Mouse (Mus musculus) intestine, embryonic 15.5 days (tissue): ENCODE measurements at regions not wholly inside any gene's neighbourhood (a gene's known extent, or its start where the extent isn't known, plus 50 kb on each side); places are given as distances from the start of the nearest gene placed in this dataset.

ENCODE experiments used
- ATAC-seq: fragments of 200-750 bp; cut with Nextera tagmentation; 2 replicates; pipeline ENCODE4 v1.8.0; 2017; ENCODE audit warnings: moderate TSS enrichment, moderate library complexity
- H3K27ac ChIP-seq: fragments of 300-500 bp; sonication (generic); 2 replicates; pipeline ENCODE4 v1.5.1; 2015; ENCODE audit warnings: mild to moderate bottlenecking, inconsistent platforms
- H3K27me3 ChIP-seq: fragments of 300-500 bp; sonication (generic); replicated peaks from 2 replicates; pipeline ENCODE4 v1.6.1; 2015; ENCODE audit warnings: inconsistent platforms
- H3K36me3 ChIP-seq: fragments of 300-500 bp; sonication (generic); 2 replicates; pipeline ENCODE4 v1.6.1; 2015; ENCODE audit warnings: inconsistent platforms
- H3K4me1 ChIP-seq: fragments of 300-500 bp; sonication (generic); replicated peaks from 2 replicates; pipeline ENCODE4 v1.6.1; 2015; ENCODE audit warnings: inconsistent platforms
- H3K4me2 ChIP-seq: fragments of 300-500 bp; sonication (generic); replicated peaks from 2 replicates; pipeline ENCODE4 v1.6.1; 2015; ENCODE audit warnings: mild to moderate bottlenecking, inconsistent platforms
- H3K4me3 ChIP-seq: fragments of 300-500 bp; sonication (generic); replicated peaks from 2 replicates; pipeline ENCODE4 v1.5.1; 2015; ENCODE audit warnings: inconsistent platforms
- H3K9ac ChIP-seq: fragments of 300-500 bp; sonication (generic); 2 replicates; pipeline ENCODE4 v1.6.1; 2015; ENCODE audit warnings: inconsistent platforms
- H3K9me3 ChIP-seq: fragments of 300-500 bp; sonication (generic); 2 replicates; pipeline ENCODE4 v1.6.1; 2016; ENCODE audit warnings: inconsistent platforms
- WGBS: fragments of 180-500 bp; shearing (Covaris S2); methylation state at CpG from one replicate; pipeline ENCODE4 v1.1.7; 2015; 5-methylcytosine and 5-hydroxymethylcytosine counted together

DNA sequence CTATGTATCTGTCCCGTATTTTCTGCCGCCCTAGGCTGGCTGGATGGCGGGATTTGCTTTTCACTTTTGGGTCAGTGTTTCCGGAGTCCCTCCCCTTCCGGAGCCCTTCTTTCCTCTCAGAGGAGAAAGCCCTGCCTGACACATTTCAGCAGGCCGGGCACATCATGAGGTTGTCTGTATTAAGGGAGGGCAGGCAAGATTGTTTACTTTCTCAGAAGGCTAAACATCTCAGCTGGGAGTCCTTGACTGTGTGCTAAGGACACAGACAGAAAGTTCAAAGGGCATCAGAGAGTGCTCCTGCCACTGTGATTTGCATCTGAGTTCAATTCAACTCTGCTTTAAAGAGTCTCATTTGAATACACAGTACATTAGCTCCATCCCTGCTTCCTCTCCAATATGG is 218.8 kb upstream of the Pard3b start:
- Histone ChIP-seq H3K4me3 (no peak overlapping the region), H3K9ac (no peak overlapping the region), H3K36me3 (no peaks in the 10 kb centered on the region), H3K4me1 (no peaks in the 10 kb centered on the region), H3K9me3 (no peaks in the 10 kb centered on the region), H3K4me2 (no peak overlapping the region), H3K27me3 (no peaks in the 10 kb centered on the region), H3K27ac (no peak overlapping the region)
- 39% methylated on average over 6 of the region's 6 CpGs for whole genome bisulfite sequencing
- ATAC-seq, result no peak

DNA sequence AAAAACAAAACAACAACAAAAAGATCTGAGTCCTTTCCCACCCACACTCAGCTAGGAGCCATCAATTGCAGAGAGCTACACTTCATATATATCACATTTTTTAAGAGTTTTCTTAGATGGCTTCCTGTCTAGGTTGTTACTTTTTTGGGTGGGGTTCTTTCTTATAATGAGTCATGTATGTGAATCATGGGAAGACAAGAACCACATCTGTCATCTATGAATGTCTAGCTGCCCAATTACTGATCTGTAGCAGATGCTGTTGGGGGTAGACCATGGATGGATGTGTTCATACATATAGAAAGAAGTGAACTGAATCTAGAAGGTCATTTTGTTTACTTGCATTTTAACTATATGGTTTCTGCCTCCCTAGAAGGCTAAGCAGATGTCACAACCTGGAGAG is 215.4 kb upstream of the Pard3b start:
- ATAC-seq, result no peak
- no peaks in the 10 kb centered on the region for H3K36me3 ChIP-seq
- no peaks in the 10 kb centered on the region for H3K9me3 ChIP-seq
- H3K4me2 ChIP-seq, result no peak overlapping the region
- H3K27ac ChIP-seq, result no peak overlapping the region
- no peak overlapping the region for H3K9ac ChIP-seq
- no peaks in the 10 kb centered on the region for H3K27me3 ChIP-seq
- H3K4me3 ChIP-seq, result no peak overlapping the region
- H3K4me1 ChIP-seq, result no peaks in the 10 kb centered on the region

DNA sequence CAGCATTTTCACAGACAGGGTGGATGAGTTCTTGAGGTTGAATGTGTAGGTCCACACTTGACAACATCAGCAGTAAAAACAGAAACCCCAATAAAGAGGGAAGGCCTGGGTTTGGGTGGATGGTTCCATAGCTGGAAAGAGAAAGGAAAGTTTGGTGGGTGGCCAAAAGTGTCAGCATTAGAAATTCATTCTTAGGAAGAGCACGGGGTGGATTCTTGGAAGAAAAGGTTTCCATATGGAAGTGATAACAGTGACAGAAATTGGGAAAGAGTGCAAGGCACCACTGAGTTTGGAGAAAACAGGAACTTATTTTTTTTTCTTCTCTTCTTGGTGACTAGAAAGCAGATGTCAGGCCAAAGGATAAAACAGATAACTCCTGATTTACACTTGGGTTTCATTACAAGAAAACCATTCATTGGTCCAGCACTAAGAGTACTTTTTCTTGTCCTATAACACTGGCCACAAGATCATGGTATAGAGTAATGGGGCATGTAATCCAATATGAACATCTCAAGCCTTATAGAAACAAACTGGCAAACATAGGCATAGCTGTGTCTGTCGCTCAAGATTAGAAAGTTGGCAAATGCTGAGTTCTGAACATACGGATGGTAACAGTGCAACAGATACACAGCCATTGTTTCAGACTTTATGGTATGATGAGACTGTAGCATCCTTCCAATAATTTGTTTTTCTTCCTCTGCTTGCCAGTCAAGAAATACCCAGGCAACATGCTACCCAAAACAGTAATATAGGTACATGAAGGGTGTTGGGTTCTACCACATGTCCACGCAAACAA is 209.7 kb upstream of the Pard3b start:
- Histone ChIP-seq H3K9me3 (no peaks in the 10 kb centered on the region), H3K9ac (no peak overlapping the region), H3K36me3 (no peaks in the 10 kb centered on the region), H3K4me3 (no peak overlapping the region), H3K4me1 (no peaks in the 10 kb centered on the region), H3K27me3 (no peaks in the 10 kb centered on the region), H3K4me2 (no peak overlapping the region), H3K27ac (no peak overlapping the region)
- WGBS, result 87% methylated on average over 4 of the region's 4 CpGs
- no peak for ATAC-seq

DNA sequence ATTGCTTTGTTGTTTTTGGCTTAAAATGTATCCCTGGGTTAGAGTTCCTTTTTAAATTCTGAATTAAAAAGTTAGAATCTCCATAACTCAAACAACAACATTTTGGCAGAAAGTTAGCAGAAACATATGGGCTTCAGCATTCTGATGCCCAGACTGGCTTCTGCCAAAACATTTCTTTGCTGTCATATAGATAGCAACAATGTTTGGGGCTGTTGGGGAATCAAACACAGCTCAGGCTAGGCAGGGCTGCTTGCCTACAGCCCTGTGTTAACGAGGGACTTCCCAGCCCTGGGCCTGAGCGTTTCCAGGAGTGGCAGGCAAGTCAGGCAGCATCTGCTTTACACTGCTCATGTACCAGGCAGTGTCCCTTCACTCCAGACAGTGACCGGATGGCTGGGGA is 201.0 kb upstream of the Pard3b start:
- 67% methylated on average over 3 of the region's 3 CpGs for WGBS
- Histone ChIP-seq H3K27me3 (no peaks in the 10 kb centered on the region), H3K27ac (no peak overlapping the region), H3K4me2 (no peak overlapping the region), H3K4me1 (no peaks in the 10 kb centered on the region), H3K36me3 (no peaks in the 10 kb centered on the region), H3K4me3 (no peak overlapping the region), H3K9ac (no peak overlapping the region), H3K9me3 (no peaks in the 10 kb centered on the region)
- ATAC-seq, result no peak

DNA sequence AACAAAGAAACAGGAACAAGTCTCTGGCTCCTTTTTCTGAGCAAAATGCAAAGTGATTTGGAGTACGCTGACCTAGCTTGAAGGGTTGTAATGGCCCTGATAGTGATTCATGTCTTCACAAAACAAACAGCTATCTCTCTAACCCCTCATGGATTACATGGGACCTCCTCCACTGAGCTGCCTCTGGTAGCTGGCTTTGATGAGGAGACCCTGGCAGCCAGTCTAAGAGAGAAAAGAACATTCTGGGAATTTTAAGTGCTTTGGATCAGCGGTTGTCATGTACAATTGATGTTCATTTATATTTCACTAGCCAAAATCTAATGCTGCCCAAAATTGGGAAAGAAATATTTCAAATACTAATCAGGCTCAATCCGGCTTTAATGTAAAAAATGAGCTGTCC is 177.2 kb upstream of the Pard3b start:
- Histone ChIP-seq H3K36me3 (no peaks in the 10 kb centered on the region), H3K27me3 (no peaks in the 10 kb centered on the region), H3K9ac (no peak overlapping the region), H3K9me3 (no peaks in the 10 kb centered on the region), H3K4me3 (no peak overlapping the region), H3K4me2 (no peak overlapping the region), H3K27ac (no peak overlapping the region), H3K4me1 (no peaks in the 10 kb centered on the region)
- WGBS, result 52% methylated on average over 3 of the region's 3 CpGs
- ATAC-seq, result 0 out of 2 replicates have a peak, but pooled peaks have one; percentile 23

DNA sequence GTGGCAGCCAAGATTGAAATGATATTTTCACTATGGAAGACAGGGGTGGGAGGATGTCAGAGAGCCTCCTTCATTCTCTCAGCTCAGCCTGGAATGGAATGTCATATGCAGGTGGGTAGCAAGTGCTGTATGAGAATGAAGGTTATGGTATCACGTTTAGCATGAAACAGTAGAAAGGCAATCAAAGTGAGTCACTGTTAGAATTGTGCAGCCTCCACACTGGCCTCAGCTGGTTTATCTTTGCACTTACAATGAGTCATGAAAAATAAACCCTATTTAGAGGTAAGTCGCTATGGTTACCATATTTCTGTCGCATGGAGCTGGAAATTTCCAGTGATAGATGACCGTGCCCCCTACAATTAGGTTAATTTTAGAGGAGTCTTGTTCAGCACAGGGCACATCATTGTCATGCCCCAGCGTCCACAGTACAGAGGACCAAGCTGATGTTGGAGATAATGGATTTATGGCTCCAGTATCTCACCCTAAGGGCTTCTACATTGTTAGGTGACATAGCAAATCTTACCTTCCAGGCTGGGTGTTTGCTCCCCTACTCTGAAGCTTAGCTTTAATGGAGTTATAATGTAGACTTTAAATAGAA is 167.9 kb upstream of the Pard3b start:
- no peak overlapping the region for H3K4me3 ChIP-seq
- no peaks in the 10 kb centered on the region for H3K4me1 ChIP-seq
- no peak overlapping the region for H3K9ac ChIP-seq
- no peak overlapping the region for H3K27ac ChIP-seq
- 53% methylated on average over 5 of the region's 5 CpGs for WGBS
- H3K9me3 ChIP-seq, result no peaks in the 10 kb centered on the region
- no peaks in the 10 kb centered on the region for H3K27me3 ChIP-seq
- H3K4me2 ChIP-seq, result no peak overlapping the region
- peak; percentile 77 for ATAC-seq
- H3K36me3 ChIP-seq, result no peaks in the 10 kb centered on the region

DNA sequence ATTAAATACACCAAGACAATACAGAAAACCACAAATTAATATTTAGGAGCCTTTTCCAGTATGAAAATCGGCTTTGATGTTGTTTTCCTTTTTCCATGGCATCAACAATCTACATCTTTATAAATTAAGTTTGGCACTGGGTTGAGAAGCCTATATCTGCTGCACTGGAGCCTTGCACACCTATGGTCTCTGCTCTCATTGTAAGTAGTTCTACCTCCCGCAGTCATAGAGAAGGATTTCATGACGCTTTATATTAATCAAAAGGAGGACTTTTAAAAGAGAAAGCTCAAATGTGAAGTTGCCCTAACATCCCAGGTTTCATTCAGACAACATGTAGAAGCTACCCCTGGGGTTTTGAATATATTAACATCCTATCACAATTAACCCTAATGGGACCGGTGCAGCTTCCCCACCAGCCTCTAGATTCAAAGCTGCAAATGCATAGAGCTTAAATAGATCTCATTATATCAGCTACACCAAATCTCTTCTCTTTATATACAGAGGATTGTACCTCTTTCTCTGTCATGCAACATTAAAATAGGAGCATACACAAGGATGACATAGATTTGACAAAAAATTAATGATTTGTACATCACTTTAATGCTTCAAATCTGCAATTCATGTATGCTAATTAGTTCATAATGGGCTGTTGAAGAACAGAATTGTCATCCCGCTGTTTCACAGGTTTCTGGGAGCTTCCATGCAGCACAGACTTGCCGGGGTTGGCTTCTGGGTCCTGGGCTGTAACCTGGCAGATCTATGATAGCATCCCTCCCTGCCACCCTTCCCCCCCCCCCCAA is 166.6 kb upstream of the Pard3b start:
- no peak overlapping the region for H3K4me3 ChIP-seq

DNA sequence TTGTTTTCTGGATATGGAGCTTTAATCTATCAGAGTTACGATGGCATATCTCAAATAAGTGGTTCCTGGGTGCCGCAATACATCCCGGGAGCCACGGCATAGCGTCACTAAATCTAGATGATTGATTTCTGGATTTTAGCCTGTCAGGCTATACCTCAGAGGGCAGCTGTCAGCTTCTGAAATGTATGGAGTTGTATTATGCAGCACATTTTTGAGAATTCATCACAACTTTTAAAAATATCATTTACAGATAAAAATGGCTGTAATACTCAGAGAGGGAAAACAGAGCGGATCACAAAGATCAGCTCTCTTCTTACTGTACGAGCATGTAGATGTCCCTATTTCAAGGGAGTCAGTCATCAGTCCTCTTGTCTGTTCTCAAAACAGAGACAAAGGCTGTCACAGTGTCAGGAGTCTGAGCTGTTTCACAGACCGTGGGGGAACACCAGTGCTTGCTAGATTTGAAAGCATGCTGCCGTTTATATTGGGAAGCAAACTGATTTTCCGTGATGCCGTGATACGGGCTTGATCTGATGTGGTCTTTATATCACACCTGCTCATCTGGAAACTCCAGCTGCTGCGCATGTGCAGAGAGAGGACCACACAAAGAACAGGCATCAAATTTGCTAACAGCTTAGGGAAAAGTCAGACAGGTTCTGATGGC is 165.9 kb upstream of the Pard3b start:
- ATAC-seq, result no peak
- H3K36me3 ChIP-seq, result no peaks in the 10 kb centered on the region
- H3K4me3 ChIP-seq, result no peak overlapping the region
- H3K4me1 ChIP-seq, result no peaks in the 10 kb centered on the region
- no peaks in the 10 kb centered on the region for H3K27me3 ChIP-seq
- no peak overlapping the region for H3K4me2 ChIP-seq
- no peak overlapping the region for H3K9ac ChIP-seq
- H3K9me3 ChIP-seq, result no peaks in the 10 kb centered on the region
- 70% methylated on average over 13 of the region's 13 CpGs for WGBS
- H3K27ac ChIP-seq, result no peak overlapping the region

More for the DNA sequence above, 166.6 kb upstream of the Pard3b start:
- H3K27ac ChIP-seq, result no peak overlapping the region
- WGBS, result 88% methylated on average over 6 of the region's 6 CpGs
- no peaks in the 10 kb centered on the region for H3K27me3 ChIP-seq
- H3K9me3 ChIP-seq, result no peaks in the 10 kb centered on the region
- no peak overlapping the region for H3K9ac ChIP-seq
- no peak for ATAC-seq
- no peaks in the 10 kb centered on the region for H3K36me3 ChIP-seq
- H3K4me2 ChIP-seq, result no peak overlapping the region
- H3K4me1 ChIP-seq, result no peaks in the 10 kb centered on the region

DNA sequence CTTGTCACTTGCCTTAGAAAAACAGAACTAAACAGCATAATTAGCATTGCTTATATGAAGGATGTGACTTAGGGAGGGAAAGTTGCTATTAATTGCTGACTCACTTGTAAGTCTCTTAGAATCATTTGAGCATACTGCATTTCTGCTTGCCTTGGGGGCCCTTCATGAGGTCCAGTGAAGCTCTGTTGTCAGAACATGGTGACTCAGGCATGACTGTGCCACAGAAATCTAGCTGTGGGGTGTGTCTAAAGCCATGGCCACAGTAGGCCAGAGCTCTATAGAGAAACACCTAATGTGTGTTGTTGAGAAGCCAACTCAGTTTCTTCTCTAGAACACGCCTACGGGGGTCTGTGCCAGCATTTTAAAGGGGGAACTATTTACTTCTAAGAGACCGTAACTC is 153.2 kb upstream of the Pard3b start:
- no peaks in the 10 kb centered on the region for H3K9me3 ChIP-seq
- H3K36me3 ChIP-seq, result no peaks in the 10 kb centered on the region
- H3K4me2 ChIP-seq, result no peak overlapping the region
- H3K4me3 ChIP-seq, result no peak overlapping the region
- WGBS, result 93% methylated on average over 3 of the region's 3 CpGs
- H3K4me1 ChIP-seq, result no peaks in the 10 kb centered on the region
- ATAC-seq, result no peak
- H3K9ac ChIP-seq, result no peak overlapping the region
- no peak overlapping the region for H3K27ac ChIP-seq
- no peaks in the 10 kb centered on the region for H3K27me3 ChIP-seq

DNA sequence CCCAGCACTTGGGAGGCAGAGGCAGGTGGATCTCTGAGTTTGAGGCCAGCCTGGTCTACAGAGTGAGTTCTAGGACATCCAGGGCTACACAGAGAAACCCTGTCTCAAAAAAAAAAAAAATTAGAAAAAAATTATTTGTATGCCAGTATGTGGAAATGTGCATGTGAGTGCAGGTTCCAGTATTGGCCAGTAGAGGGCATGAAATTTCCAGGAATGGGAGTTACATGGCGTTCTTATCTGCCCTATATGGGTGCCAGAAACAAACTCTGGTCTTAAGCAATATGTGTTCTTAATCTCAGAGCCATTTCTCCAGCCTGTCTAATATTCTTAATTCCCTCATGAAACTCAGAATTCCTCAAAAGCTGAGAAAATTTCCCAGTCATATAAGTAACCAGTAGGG is 113.7 kb upstream of the Pard3b start:
- no peaks in the 10 kb centered on the region for H3K27me3 ChIP-seq
- no peak overlapping the region for H3K4me2 ChIP-seq
- no peak for ATAC-seq
- peaks cover 2% of the 10 kb centered on the region; the same call in 1 of the 2 replicates for H3K4me1 ChIP-seq
- no peaks in the 10 kb centered on the region for H3K36me3 ChIP-seq
- no peak overlapping the region for H3K4me3 ChIP-seq
- H3K27ac ChIP-seq, result no peak overlapping the region
- 82% methylated on average over 1 of the region's 1 CpGs for WGBS
- no peaks in the 10 kb centered on the region for H3K9me3 ChIP-seq
- no peak overlapping the region for H3K9ac ChIP-seq

DNA sequence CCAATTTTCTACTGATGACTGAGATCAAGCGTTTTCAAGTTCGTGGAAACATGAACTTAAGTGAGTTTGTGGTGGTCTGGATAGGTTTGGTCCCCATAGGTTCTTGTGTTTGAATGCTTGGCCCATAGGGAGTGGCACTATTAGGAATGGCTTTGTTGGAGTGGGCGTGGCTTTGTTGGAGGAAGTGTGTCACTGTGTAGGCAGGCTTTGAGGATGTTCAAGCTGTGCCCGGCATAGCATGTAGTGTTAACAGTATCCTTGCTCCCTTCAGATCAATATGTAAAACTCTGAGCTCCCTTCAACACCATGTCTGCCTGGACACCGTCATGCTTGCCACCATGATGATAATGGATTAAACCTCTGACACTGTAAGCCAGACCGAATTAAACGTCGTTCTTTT is 112.7 kb upstream of the Pard3b start:
- Histone ChIP-seq H3K36me3 (no peaks in the 10 kb centered on the region), H3K9ac (no peak overlapping the region), H3K27ac (no peak overlapping the region), H3K4me1 (peaks cover 7% of the 10 kb centered on the region; the same call in 1 of the 2 replicates), H3K9me3 (no peaks in the 10 kb centered on the region), H3K4me3 (no peak overlapping the region), H3K27me3 (no peaks in the 10 kb centered on the region), H3K4me2 (no peak overlapping the region)
- 84% methylated on average over 8 of the region's 8 CpGs for WGBS
- no peak for ATAC-seq

DNA sequence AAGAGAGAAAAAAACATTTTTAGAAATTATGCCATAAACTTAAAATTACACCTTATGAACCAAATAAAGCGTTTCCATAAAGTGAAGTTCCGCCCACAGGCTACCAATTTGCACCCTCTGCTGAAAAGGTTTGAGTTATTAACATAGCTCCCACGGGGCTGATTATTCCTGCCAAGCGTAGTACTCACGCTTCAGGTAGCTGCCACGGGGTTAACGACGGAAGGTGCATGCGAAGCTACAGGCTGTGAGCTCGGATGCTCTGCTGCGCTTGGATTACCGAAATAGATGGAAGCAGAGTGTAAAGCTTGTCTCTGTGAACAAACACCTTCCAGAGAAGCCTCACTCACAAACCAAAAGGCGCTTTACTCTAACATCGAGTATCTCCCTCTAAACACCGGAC is 109.9 kb upstream of the Pard3b start:
- H3K27ac ChIP-seq, result no peak overlapping the region
- WGBS, result 87% methylated on average over 15 of the region's 15 CpGs
- H3K9ac ChIP-seq, result no peak overlapping the region
- no peaks in the 10 kb centered on the region for H3K36me3 ChIP-seq
- no peak for ATAC-seq
- no peaks in the 10 kb centered on the region for H3K27me3 ChIP-seq
- H3K4me2 ChIP-seq, result no peak overlapping the region
- H3K9me3 ChIP-seq, result no peaks in the 10 kb centered on the region
- H3K4me1 ChIP-seq, result peaks cover 10% of the 10 kb centered on the region
- no peak overlapping the region for H3K4me3 ChIP-seq
